Mouse (Mus musculus): ENCODE measurements at regions not wholly inside any gene's neighbourhood (a gene's known extent, or its start where the extent isn't known, plus 50 kb on each side); places are given as distances from the start of the nearest gene placed in this dataset.

DNA sequence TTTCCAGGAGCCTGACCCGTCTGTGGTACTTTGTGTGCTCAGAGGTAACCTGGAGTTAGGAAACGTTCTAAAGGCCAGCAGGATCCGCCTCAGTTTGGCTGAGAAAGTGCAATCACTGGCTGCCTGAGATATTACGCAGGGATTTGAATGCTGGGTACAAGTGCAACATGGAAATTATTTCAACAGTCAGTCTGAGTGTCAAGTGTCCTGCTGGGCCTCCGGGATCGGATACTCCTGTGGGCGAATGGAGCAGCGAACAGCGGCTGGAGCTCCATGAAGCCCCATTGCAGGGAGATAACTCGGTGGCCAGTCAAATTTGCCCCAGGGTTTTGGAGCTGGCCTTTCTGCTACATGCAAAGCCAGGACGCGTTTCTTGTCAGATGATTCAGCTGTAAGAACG is 332.4 kb downstream of the Foxo1 start:
- TF ChIP-seq GATA1 (IDR thresholded peaks at IDR 0.05; ENCODE audit: borderline replicate concordance, low read length) (no peak), CTCF (IDR thresholded peaks at IDR 0.05; ENCODE audit: low read depth, low read length) (no peak), POLR2AphosphoS5 (IDR thresholded peaks at IDR 0.05; ENCODE audit: insufficient replicate concordance, low read depth, low read length) (no peak), GATA2 (IDR thresholded peaks at IDR 0.05; ENCODE audit: borderline replicate concordance, low read depth, low read length) (no peak), TAL1 (conservative IDR thresholded peaks at IDR 0.05; ENCODE audit: low read depth, low read length) (no peak)
- DNase-seq (ENCODE audit: low spot score) (no peak), ATAC-seq (ENCODE audit: extremely low read depth, insufficient number of reproducible peaks, low FRiP score, poor library complexity, severe bottlenecking) (no peak)
- Histone ChIP-seq H3K36me3 (replicated peaks) (no peaks in the 10 kb centered on the region), H3K4me1 (ENCODE audit: insufficient read depth, low read depth, low read length) (no peaks in the 10 kb centered on the region), H3K4me3 (ENCODE audit: low read depth, low read length) (no peak overlapping the region), H3K9me3 (replicated peaks) (peaks cover 62% of the 10 kb centered on the region), H3K27me3 (ENCODE audit: insufficient read depth, low read length) (no peaks in the 10 kb centered on the region)

DNA sequence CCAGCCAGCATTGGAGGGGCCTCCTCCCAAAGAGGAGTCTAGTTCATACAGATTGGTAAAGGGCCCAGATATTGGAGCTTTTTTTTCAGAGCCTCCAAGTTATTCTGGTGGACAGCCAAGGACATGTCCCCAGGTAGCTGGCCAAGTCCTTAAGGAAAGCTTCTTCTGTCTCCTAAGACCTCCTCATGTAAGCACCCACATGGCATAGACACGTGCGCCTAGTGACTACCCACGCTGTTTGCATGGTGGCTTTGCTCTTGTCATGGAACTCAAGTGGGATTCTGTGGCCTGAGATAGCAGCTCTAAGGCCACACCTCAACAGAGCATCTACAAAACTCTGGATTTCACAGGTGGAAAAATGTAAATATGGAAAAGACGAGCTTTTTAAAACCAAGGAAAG is 332.0 kb downstream of the Foxo1 start:
- Histone ChIP-seq H3K36me3 (replicated peaks) (no peaks in the 10 kb centered on the region), H3K4me3 (ENCODE audit: low read depth, low read length) (no peak overlapping the region), H3K9me3 (replicated peaks) (peaks cover 57% of the 10 kb centered on the region), H3K4me1 (ENCODE audit: insufficient read depth, low read depth, low read length) (no peaks in the 10 kb centered on the region), H3K27me3 (ENCODE audit: insufficient read depth, low read length) (no peaks in the 10 kb centered on the region)
- no peak for ATAC-seq (ENCODE audit: extremely low read depth, insufficient number of reproducible peaks, low FRiP score, poor library complexity, severe bottlenecking)
- DNase-seq (ENCODE audit: low spot score): no peak
- no peak for TF ChIP-seq POLR2AphosphoS5 (IDR thresholded peaks at IDR 0.05; ENCODE audit: insufficient replicate concordance, low read depth, low read length)

DNA sequence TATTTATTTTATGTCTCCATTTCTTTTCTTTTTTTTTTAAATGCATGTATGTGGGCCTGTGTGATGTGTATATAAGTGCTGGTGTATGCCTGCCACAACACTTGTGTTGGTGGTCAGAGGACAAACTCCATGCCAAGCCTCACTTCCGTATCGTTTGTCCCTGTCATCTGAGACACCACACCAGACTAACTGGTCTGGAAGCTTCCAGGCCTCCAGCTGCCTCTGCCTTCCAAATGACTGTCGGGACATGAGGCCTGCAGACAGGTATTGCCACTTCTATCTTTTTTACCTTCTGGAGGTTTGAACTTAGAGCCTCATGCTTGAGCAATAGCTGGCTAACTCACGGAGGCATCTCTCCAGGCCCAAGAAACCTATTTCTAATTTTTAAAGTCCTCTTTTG is 318.3 kb downstream of the Foxo1 start:
- no peak for TF ChIP-seq POLR2AphosphoS5 (IDR thresholded peaks at IDR 0.05; ENCODE audit: insufficient replicate concordance, low read depth, low read length)
- no peak for TF ChIP-seq CTCF (IDR thresholded peaks at IDR 0.05; ENCODE audit: low read depth, low read length)
- no peak for TF ChIP-seq GATA1 (IDR thresholded peaks at IDR 0.05; ENCODE audit: borderline replicate concordance, low read length)
- no peak for TF ChIP-seq GATA2 (IDR thresholded peaks at IDR 0.05; ENCODE audit: borderline replicate concordance, low read depth, low read length)
- no peak for TF ChIP-seq TAL1 (conservative IDR thresholded peaks at IDR 0.05; ENCODE audit: low read depth, low read length)
- no peaks in the 10 kb centered on the region for H3K27me3 ChIP-seq (ENCODE audit: insufficient read depth, low read length)

DNA sequence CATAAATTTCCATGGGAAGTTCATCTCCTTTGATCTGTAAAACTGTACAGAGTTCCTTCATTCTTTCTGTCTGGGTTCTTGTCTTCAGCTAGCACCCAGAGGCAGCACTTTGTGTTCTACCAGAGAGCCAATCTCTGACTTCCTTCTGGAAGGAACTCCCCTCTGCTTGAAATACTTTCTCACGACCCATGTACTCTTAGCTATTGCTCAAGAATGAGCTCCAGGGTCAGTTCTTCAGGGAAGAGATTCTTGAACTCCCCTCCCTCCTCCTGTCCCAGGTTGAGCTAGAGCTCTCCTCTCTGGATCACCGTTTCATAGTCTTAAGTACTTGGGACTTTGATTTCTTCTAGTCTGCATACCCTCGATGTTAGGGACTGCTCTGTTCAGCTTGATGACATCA is 311.8 kb downstream of the Foxo1 start:
- DNase-seq (ENCODE audit: low spot score) (no peak), ATAC-seq (ENCODE audit: extremely low read depth, insufficient number of reproducible peaks, low FRiP score, poor library complexity, severe bottlenecking) (no peak)
- no peaks in the 10 kb centered on the region for H3K4me1 ChIP-seq (ENCODE audit: insufficient read depth, low read depth, low read length)
- no peak for TF ChIP-seq GATA1 (IDR thresholded peaks at IDR 0.05; ENCODE audit: borderline replicate concordance, low read length)
- no peak for TF ChIP-seq CTCF (IDR thresholded peaks at IDR 0.05; ENCODE audit: low read depth, low read length)
- TF ChIP-seq POLR2AphosphoS5 (IDR thresholded peaks at IDR 0.05; ENCODE audit: insufficient replicate concordance, low read depth, low read length): no peak
- no peak for TF ChIP-seq TAL1 (conservative IDR thresholded peaks at IDR 0.05; ENCODE audit: low read depth, low read length)
- TF ChIP-seq GATA2 (IDR thresholded peaks at IDR 0.05; ENCODE audit: borderline replicate concordance, low read depth, low read length): no peak
- H3K36me3 ChIP-seq (replicated peaks): no peaks in the 10 kb centered on the region
- H3K27me3 ChIP-seq (ENCODE audit: insufficient read depth, low read length): no peaks in the 10 kb centered on the region
- peaks cover 37% of the 10 kb centered on the region for H3K9me3 ChIP-seq (replicated peaks)
- H3K4me3 ChIP-seq (ENCODE audit: low read depth, low read length): no peak overlapping the region

More for the DNA sequence above, 318.3 kb downstream of the Foxo1 start:
- H3K9me3 ChIP-seq (replicated peaks): peaks cover 37% of the 10 kb centered on the region
- ATAC-seq (ENCODE audit: extremely low read depth, insufficient number of reproducible peaks, low FRiP score, poor library complexity, severe bottlenecking) (no peak), DNase-seq (ENCODE audit: low spot score) (no peak)
- no peaks in the 10 kb centered on the region for H3K36me3 ChIP-seq (replicated peaks)
- H3K4me3 ChIP-seq (ENCODE audit: low read depth, low read length): no peak overlapping the region
- H3K4me1 ChIP-seq (ENCODE audit: insufficient read depth, low read depth, low read length): no peaks in the 10 kb centered on the region

DNA sequence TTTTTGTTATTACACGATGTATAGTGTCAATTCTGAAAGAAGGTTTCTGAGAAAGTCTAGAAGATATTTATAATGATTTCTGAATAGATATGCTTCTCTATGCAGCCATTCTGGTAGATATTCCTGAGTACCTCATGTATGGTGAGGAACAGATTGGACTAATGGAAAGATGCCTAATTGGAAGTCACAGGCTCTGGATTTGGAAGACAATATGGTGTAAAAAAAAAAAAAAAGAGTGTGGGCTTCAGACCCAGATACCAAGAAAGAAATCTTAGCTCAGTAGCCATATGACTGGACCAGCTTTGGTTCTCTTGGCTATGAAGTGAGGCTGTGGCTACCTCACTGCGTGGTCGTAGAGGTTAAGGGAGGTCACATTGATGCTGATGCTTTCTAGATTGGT is 311.0 kb downstream of the Foxo1 start:
- ATAC-seq (ENCODE audit: extremely low read depth, insufficient number of reproducible peaks, low FRiP score, poor library complexity, severe bottlenecking) (no peak), DNase-seq (ENCODE audit: low spot score) (no peak)
- H3K4me1 ChIP-seq (ENCODE audit: insufficient read depth, low read depth, low read length): no peaks in the 10 kb centered on the region
- TF ChIP-seq TAL1 (conservative IDR thresholded peaks at IDR 0.05; ENCODE audit: low read depth, low read length) (no peak), GATA1 (IDR thresholded peaks at IDR 0.05; ENCODE audit: borderline replicate concordance, low read length) (no peak), CTCF (IDR thresholded peaks at IDR 0.05; ENCODE audit: low read depth, low read length) (no peak), POLR2AphosphoS5 (IDR thresholded peaks at IDR 0.05; ENCODE audit: insufficient replicate concordance, low read depth, low read length) (no peak), GATA2 (IDR thresholded peaks at IDR 0.05; ENCODE audit: borderline replicate concordance, low read depth, low read length) (no peak)
- no peaks in the 10 kb centered on the region for H3K36me3 ChIP-seq (replicated peaks)
- no peaks in the 10 kb centered on the region for H3K27me3 ChIP-seq (ENCODE audit: insufficient read depth, low read length)
- H3K9me3 ChIP-seq (replicated peaks): peaks cover 41% of the 10 kb centered on the region
- H3K4me3 ChIP-seq (ENCODE audit: low read depth, low read length): no peak overlapping the region

DNA sequence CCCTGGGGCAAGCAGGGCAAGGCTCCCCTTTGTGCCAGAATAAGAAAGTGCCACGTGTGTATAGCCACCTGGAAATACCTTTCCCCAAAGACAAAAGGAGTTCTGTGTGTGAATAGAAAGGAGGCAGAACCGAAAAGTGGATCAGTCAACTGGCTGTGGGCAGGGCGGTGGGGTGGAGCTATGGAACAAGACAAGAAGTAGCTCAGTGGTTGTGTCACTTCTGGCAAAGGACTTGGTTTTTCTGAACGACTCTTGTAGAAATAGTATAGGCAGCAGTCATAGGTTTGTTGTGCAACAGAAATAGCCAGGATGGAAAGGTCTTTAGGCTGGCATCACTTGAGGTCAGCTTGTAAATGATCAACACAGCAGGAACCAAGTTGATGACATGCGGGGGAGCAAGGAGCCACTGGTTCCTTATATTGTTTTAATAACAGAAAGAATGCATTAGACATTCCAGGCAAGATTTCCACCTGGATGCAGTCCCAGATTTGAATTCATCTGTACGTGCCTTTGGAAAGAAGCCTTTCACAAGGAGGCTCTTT is 308.6 kb downstream of the Foxo1 start:
- TF ChIP-seq GATA1 (IDR thresholded peaks at IDR 0.05; ENCODE audit: borderline replicate concordance, low read length) (no peak), GATA2 (IDR thresholded peaks at IDR 0.05; ENCODE audit: borderline replicate concordance, low read depth, low read length) (no peak), POLR2AphosphoS5 (IDR thresholded peaks at IDR 0.05; ENCODE audit: insufficient replicate concordance, low read depth, low read length) (no peak), TAL1 (conservative IDR thresholded peaks at IDR 0.05; ENCODE audit: low read depth, low read length) (no peak), CTCF (IDR thresholded peaks at IDR 0.05; ENCODE audit: low read depth, low read length) (no peak)
- ATAC-seq (ENCODE audit: extremely low read depth, insufficient number of reproducible peaks, low FRiP score, poor library complexity, severe bottlenecking): no peak

More for the DNA sequence above, 308.6 kb downstream of the Foxo1 start:
- no peaks in the 10 kb centered on the region for H3K27me3 ChIP-seq (ENCODE audit: insufficient read depth, low read length)
- peaks cover 43% of the 10 kb centered on the region for H3K9me3 ChIP-seq (replicated peaks)
- H3K4me1 ChIP-seq (ENCODE audit: insufficient read depth, low read depth, low read length): no peaks in the 10 kb centered on the region
- H3K4me3 ChIP-seq (ENCODE audit: low read depth, low read length): no peak overlapping the region
- no peak for DNase-seq (ENCODE audit: low spot score)
- H3K36me3 ChIP-seq (replicated peaks): no peaks in the 10 kb centered on the region
